Mouse (Mus musculus): ENCODE measurements at regions not wholly inside any gene's neighbourhood (a gene's known extent, or its start where the extent isn't known, plus 50 kb on each side); places are given as distances from the start of the nearest gene placed in this dataset.

- no peak for ATAC-seq
Observed at GRCm38 (mm10) chr10:119014731-119015130, 144.7 kb upstream of the Dyrk2 start.

DNA sequence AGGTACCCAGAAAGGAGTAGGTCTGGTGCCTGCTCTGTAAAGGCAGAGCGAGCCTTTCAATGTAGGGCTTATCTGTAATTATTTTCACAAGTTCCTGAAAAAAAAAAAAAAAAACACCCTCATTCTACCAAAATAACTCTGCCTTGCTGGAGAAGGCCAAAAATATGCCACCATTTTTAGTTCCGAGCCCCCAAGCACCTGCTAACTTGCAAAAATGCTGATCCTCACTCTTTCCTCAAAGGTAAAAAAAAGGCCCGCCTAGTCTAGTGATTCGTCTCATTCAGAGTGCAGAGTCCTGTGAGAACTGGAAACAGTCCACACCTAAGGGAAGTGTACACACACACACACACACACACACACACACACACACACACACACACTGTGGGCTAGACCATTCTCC lies 143.7 kb upstream of the Dyrk2 start:
- no peak for ATAC-seq

- no peak for ATAC-seq
Observed at GRCm38 (mm10) chr10:119011511-119011910, 141.5 kb upstream of the Dyrk2 start.

- peak; percentile 82 for ATAC-seq
Observed at GRCm38 (mm10) chr10:119010884-119011283, 140.9 kb upstream of the Dyrk2 start.

GRCm38 (mm10) chr10:119006866-119007575 lies 137.0 kb upstream of the Dyrk2 start:
- ATAC-seq: no peak

- peak; percentile 66 for ATAC-seq
Observed at GRCm38 (mm10) chr10:119005491-119005890, 135.5 kb upstream of the Dyrk2 start.

DNA sequence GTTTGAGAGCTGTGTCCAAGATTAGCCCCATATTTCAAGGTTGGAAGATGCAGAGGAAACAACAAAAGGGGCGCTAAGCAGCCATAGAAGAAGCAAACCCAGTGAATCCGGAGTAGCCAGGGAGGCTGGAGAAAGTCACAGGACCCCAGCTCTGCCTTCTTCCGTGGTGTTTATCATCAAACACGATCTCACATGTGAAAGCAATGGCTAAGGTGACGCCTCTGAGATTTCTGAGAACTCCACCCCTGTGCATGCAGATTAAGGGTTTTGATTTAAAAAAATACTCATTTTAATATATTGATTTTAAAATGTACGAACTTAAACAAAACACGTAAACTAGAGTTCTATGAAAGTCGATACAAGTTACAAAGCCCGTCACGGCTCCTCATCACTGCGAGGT lies 134.4 kb upstream of the Dyrk2 start:
- peak; percentile 41 for ATAC-seq

DNA sequence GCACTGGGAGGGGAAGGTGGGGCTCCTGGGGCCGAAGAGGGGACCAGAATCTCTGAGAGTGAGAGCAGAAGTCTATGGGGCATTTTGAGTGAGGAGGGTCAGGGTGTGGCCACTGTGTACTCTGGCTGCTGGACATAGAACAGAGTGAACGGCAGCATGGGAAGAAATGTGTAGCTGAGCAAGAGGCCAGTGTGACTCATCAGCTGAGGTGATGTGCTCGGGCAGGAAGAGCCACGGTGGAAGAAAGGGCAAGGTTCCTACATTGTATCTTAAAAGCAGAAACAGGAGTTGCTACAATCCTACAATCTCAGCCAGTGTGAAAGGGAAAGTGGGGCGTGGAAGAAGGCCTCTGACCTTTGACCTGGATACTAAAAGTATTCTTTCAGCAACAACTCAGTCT lies 133.8 kb upstream of the Dyrk2 start:
- ATAC-seq: no peak

DNA sequence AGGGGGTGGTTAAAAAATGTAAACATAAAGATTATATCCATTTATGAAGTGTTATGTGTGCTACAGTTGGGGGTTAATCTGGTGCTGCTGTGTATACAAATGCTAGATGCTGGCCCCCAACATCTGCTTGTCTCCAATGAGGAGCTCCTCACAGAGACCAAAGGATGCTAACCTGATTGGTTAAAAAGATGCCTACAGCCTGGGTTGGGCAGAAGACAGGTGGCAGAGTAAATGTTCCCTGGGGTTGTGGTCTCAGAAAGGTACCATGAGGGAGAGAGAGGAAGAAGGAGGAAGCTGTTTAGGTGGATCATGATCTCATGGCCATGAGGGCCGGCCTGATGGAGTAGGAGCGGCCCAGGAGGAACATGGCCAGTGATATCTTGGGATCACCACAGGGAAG lies 133.0 kb upstream of the Dyrk2 start:
- ATAC-seq: no peak

DNA sequence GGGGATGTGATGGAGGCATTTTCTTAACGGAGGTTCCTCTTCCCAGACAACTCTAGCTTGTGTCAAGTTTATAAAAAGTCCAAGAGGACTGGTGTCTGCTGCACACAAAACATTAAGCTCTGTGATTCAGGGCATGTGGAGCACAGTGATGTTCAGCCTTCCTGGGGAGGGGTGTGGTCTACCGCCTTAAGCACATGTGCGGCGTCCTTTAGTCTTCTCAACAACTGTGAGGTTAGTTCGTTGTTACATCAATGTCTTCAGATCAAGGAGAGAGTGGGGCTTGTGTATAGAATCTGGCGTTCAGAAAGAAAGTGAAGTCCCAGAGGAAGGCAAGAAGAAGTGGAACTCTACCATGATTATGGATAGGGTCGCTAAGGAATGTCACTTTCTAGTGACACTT lies 131.9 kb upstream of the Dyrk2 start:
- no peak for ATAC-seq

DNA sequence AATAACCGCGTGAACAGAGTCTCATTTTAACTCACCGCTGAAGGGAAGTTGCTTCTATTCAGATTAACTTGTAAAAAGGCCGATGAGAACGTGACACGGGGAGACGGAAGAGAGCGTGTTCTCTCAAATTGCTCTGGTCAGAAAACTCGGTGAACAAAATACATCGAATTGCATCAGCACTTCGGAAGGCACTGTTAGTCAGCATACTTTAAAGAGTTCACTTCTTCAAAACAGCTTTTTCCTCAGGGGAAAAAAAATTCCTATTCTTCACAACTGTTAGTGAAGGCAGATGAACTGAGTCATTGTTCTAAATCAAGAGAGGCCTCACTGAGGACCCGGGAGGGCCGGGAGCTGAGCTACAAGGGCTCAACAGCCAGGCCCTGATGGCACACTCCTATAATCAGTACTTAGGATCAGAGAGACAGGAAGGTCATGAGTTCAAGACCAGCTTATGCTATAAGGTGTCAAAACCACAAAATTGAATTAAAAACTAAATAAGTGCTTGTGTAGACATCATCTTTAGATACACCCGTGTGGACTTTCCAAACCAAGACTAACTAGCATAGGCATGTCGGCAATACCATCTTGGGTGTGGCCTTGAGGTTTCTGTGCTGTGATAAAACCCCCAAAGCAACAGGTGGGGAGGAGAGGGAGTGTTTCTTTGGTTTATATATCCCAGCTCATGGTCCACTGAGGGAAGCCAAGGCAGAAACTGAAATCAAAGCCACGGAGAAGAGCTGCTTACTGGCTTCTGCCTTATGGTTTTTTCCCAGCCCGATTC lies 131.2 kb upstream of the Dyrk2 start:
- ATAC-seq: peak; percentile 28

DNA sequence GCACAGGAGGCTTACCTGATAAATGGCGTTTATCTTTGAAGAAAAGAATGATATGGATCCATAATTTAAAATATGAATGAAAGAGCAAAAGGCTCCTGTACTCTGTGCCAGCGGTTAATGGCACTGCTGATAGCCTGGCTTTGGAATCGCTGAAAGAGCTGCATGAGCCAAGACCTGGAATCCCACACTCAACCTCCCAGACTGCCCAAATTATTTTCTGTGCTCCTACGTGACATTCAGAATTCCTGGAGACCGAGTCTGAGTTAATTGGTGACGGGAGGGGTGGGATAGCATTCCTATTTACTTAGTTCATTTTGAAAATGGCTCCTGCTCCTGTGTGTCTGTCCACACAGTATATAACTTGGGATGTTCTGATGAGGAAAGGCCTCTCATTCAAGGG lies 129.0 kb upstream of the Dyrk2 start:
- ATAC-seq: no peak

GRCm38 (mm10) chr10:118997034-118997433 lies 127.0 kb upstream of the Dyrk2 start:
- ATAC-seq: no peak

DNA sequence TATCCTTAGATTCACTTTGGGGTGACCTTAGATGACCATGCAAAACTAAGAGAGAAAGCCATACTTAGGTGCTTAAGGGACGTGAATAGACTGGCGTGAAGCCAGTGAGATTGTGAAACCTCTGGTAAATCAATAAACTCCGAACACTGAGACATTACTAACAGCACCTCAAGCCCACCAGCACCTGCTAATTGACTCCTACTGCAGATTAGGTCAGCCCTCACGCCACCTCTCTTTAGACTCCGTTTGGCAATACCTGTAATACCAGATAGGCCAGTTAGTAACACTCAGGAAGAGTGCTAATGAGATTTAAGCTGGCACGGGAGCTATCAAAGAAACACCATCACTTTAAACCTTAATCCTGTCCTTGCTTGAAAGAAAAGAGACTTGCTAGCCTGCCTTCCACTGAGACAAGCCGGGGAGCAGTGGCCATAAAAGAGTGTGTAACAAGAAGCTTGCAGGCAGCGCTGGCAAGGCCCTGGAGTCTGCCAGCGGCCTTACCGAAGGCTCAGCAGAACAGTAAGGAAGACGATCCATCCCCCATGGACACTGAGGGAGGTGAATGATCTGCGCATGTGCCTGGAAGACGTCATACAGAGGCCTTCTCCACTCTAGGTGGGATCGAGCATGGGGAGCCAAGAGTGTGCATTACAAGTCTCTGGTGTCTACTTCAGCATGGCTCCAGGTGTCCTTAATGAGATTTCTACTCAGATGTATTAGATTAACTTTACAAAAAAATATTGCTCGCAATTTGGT lies 124.0 kb upstream of the Dyrk2 start:
- no peak for ATAC-seq

GRCm38 (mm10) chr10:118991213-118991612 lies 121.2 kb upstream of the Dyrk2 start:
- no peak for ATAC-seq

- ATAC-seq: no peak
Observed at GRCm38 (mm10) chr10:118990500-118990899, 120.5 kb upstream of the Dyrk2 start.

GRCm38 (mm10) chr10:118989812-118990211 lies 119.8 kb upstream of the Dyrk2 start:
- no peak for ATAC-seq

GRCm38 (mm10) chr10:118988249-118988648 lies 118.2 kb upstream of the Dyrk2 start:
- ATAC-seq: no peak

DNA sequence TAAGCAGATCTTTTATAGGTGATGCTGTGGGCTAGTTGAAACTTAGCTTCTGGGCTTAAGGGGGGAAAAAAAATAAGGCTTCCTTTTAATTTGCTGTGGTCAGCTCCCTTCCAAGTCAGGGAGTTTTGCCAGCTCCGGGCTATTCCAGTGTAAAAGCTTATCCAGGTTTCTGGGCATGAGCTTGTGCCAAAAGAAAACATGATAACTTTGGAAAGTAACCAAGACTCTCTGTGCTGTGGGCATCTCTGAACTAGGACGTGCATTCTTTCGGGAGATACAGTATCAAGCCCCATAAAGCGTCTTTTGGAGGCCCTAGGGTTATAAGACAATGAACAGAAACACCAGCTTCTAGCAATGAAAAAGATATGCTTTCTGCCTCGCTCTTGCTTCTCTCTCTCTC lies 114.6 kb upstream of the Dyrk2 start:
- ATAC-seq: no peak

GRCm38 (mm10) chr10:118981446-118981845 lies 111.4 kb upstream of the Dyrk2 start:
- no peak for ATAC-seq

- no peak for ATAC-seq
Observed at GRCm38 (mm10) chr10:118979339-118979738, 109.3 kb upstream of the Dyrk2 start.

GRCm38 (mm10) chr10:118978181-118978743 lies 108.3 kb upstream of the Dyrk2 start:
- no peak for ATAC-seq

GRCm38 (mm10) chr10:118976447-118976846 lies 106.4 kb upstream of the Dyrk2 start:
- no peak for ATAC-seq
